Mouse (Mus musculus): Measurements from ENCODE around the gene Ms4a15.

DNA sequence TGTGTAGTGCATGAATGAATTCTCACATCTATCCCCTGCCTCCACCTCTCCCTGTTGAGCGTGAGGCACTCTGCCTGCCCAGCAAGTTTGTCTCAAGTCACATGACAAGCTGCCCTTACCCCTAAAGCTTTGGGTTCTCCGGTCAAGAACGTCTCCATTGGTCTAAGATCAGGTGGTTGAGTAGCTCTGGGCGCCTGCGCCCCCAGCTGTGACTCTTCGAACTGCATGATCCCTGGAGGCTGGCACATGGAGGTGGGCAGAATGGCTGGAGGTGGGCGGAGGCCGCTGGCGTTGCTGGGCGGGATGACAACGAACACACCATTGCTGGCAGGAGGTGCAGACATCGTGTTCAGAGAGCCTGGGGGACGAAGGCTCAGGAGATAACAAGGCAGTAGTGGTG lies 8.5 kb downstream of the Ms4a15 start:
- TF ChIP-seq TCF12 (IDR thresholded peaks at IDR 0.05; ENCODE audit: low read depth, low read length) (no peak), CHD2 (IDR thresholded peaks at IDR 0.05; ENCODE audit: low read length) (no peak), EP300 (IDR thresholded peaks at IDR 0.05; ENCODE audit: low read depth in 1 of 2, low read length in 2 of 2) (no peak)
